Mouse (Mus musculus) cortical plate, adult 2 months (tissue): ENCODE data around the gene Actn3.

Source experiments
- CTCF ChIP-seq: fragments of 200-500 bp; IDR thresholded peaks from 2 replicates; pipeline ENCODE4 v1.5.1; 2011; ENCODE audit warnings: mild to moderate bottlenecking, control low read depth, low read length; ENCODE audit not compliant: insufficient read depth; ENCODE audit errors: extremely low read depth
- POLR2A ChIP-seq: fragments of 200-500 bp; IDR thresholded peaks from 2 replicates; pipeline ENCODE4 v1.6.1; 2011; ENCODE audit warnings: mild to moderate bottlenecking, low read length, control low read depth; ENCODE audit not compliant: insufficient read depth; ENCODE audit errors: extremely low read depth

DNA sequence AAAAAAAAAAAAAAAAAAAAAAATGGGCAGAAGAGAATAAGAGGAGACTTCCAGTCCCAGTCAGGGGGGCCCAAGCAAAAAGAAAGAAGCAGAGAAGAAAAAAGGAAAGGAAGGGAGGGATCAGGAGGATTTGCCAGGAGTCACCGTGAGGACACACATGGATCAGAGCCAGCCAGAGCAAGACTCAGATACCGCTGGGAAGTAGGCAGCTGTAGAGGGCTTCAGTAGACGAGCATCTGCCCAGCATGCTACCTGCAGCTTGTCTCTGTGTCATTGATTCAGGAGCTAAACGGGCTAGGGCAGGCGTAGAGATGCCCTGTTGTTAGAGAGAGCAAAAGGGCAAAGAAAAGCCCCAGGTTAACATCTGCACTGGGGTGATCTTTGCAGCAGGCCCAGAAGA lies 27.4 kb downstream of the Actn3 start:
- TF ChIP-seq CTCF (no peak), POLR2A (no peak)
